Mouse (Mus musculus) hindbrain, postnatal 0 days (tissue): ENCODE results near the gene Rps10. TPM values are rescaled to one million over a fixed set of nuclear protein-coding genes. Genes with fewer than 3 reads are reported as not detected.

Experiments used
- ATAC-seq: fragments of 200-750 bp; cut with Nextera tagmentation; 2 replicates; pipeline ENCODE4 v1.8.0; 2017; ENCODE audit warnings: mild to moderate bottlenecking, moderate TSS enrichment, moderate library complexity
- DNase-seq: peaks from one replicate; pipeline ENCODE4 v3.0.0-alpha.2; 2015; ENCODE audit warnings: low spot score
- H3K27ac ChIP-seq: fragments of 300-500 bp; sonication (generic); 2 replicates; pipeline ENCODE4 v1.5.1; 2014; ENCODE audit warnings: mild to moderate bottlenecking
- H3K27me3 ChIP-seq: fragments of 300-500 bp; sonication (generic); 2 replicates; pipeline ENCODE4 v1.6.1; 2014; ENCODE audit warnings: low read length, mixed read lengths; ENCODE audit not compliant: insufficient read depth
- H3K36me3 ChIP-seq: fragments of 300-500 bp; sonication (generic); 2 replicates; pipeline ENCODE4 v1.6.1; 2014; ENCODE audit warnings: low read length, mixed read lengths; ENCODE audit not compliant: insufficient read depth
- H3K4me1 ChIP-seq: fragments of 300-500 bp; sonication (generic); 2 replicates; pipeline ENCODE4 v1.6.1; 2014; ENCODE audit warnings: antibody characterized with exemption, low read length, mixed read lengths; ENCODE audit not compliant: insufficient read depth
- H3K4me2 ChIP-seq: fragments of 300-500 bp; sonication (generic); 2 replicates; pipeline ENCODE4 v1.6.1; 2014; ENCODE audit warnings: low read depth, mild to moderate bottlenecking, low read length, moderate library complexity, mixed read lengths
- H3K4me3 ChIP-seq: fragments of 300-500 bp; sonication (generic); 2 replicates; pipeline ENCODE4 v1.5.1; 2014; ENCODE audit warnings: low read length
- H3K9ac ChIP-seq: fragments of 300-500 bp; sonication (generic); replicated peaks from 2 replicates; pipeline ENCODE4 v1.6.1; 2014; ENCODE audit warnings: mild to moderate bottlenecking, low read length, moderate library complexity, mixed read lengths
- H3K9me3 ChIP-seq: fragments of 300-500 bp; sonication (generic); 2 replicates; pipeline ENCODE4 v1.6.1; 2016; ENCODE audit warnings: low read length, mixed read lengths
- CTCF ChIP-seq: IDR thresholded peaks from 2 replicates; pipeline ENCODE4 v1.5.1; 2016; ENCODE audit warnings: antibody characterized with exemption, control low read depth, low read depth
- WGBS: fragments of 180-500 bp; shearing (Covaris S2); extraction: QIAGEN DNeasy Blood & Tissue Kit; methylation state at CpG from one replicate; pipeline ENCODE4 v1.1.7; 2014; 5-methylcytosine and 5-hydroxymethylcytosine counted together
- polyA plus RNA-seq: library from polyadenylated mRNA; unstranded; fragments of >200 nt; fragmentation: Nextera tagmentation; extraction: Ambion mirVana; gene quantifications from 2 replicates; pipeline ENCODE4 v1.2.1, GENCODE M21; 2015
- total RNA-seq: library from RNA; depleted of rRNA; stranded (reverse); fragments of >200 nt; gene quantifications from 2 replicates; pipeline ENCODE4 v1.2.3, GENCODE M21; 2014

Rps10 gene
- total and polyA plus RNA-seq, 2 experiments from 2014 or later = 519 to 1,303 TPM

- no peaks in the 10 kb centered on the region for H3K27me3 ChIP-seq
- H3K4me1 ChIP-seq = peaks cover 7% of the 10 kb centered on the region; the same call in 1 of the 2 replicates
- H3K4me3 ChIP-seq = no peak overlapping the region
- H3K27ac ChIP-seq = no peak overlapping the region
- no peaks in the 10 kb centered on the region for H3K9me3 ChIP-seq
- TF ChIP-seq CTCF = peak; percentile 50
- H3K9ac ChIP-seq = no peak overlapping the region
- WGBS = 66% methylated on average over 9 of the region's 9 CpGs
- no peak overlapping the region for H3K4me2 ChIP-seq
- no peaks in the 10 kb centered on the region for H3K36me3 ChIP-seq
- ATAC-seq (peak; percentile 7; the same call in 1 of the 2 replicates), DNase-seq (no peak)
Observed at GRCm38 (mm10) chr17:27675453-27675852, 39.0 kb upstream of the Rps10 start.

GRCm38 (mm10) chr17:27673945-27674344 is 37.5 kb upstream of the Rps10 start:
- Histone ChIP-seq H3K4me1 (peaks cover 1% of the 10 kb centered on the region; the same call in 1 of the 2 replicates), H3K36me3 (no peaks in the 10 kb centered on the region), H3K4me2 (no peak overlapping the region), H3K9ac (no peak overlapping the region), H3K27ac (no peak overlapping the region), H3K4me3 (no peak overlapping the region), H3K27me3 (no peaks in the 10 kb centered on the region), H3K9me3 (no peaks in the 10 kb centered on the region)
- ATAC-seq = no peak
- TF ChIP-seq CTCF = no peak
- 34% methylated on average over 7 of the region's 7 CpGs for WGBS
- no peak for DNase-seq

- Histone ChIP-seq H3K4me2 (no peak overlapping the region), H3K9ac (no peak overlapping the region), H3K4me3 (no peak overlapping the region), H3K27ac (no peak overlapping the region), H3K27me3 (no peaks in the 10 kb centered on the region), H3K36me3 (no peaks in the 10 kb centered on the region), H3K4me1 (no peaks in the 10 kb centered on the region), H3K9me3 (no peaks in the 10 kb centered on the region)
- DNase-seq (no peak), ATAC-seq (no peak)
- no peak for TF ChIP-seq CTCF
- WGBS = 82% methylated on average over 6 of the region's 6 CpGs
Observed at GRCm38 (mm10) chr17:27671720-27672119, 35.3 kb upstream of the Rps10 start.

GRCm38 (mm10) chr17:27658767-27659166 is 22.3 kb upstream of the Rps10 start:
- no peak for TF ChIP-seq CTCF
- Histone ChIP-seq H3K9ac (no peak overlapping the region), H3K27ac (no peak overlapping the region), H3K4me1 (peaks cover 8% of the 10 kb centered on the region; the same call in 1 of the 2 replicates), H3K9me3 (no peaks in the 10 kb centered on the region), H3K36me3 (no peaks in the 10 kb centered on the region), H3K4me2 (no peak overlapping the region), H3K27me3 (no peaks in the 10 kb centered on the region), H3K4me3 (no peak overlapping the region)
- 81% methylated on average over 7 of the region's 7 CpGs for WGBS
- DNase-seq (no peak), ATAC-seq (no peak)

- H3K36me3 ChIP-seq = no peaks in the 10 kb centered on the region
- H3K27me3 ChIP-seq = no peaks in the 10 kb centered on the region
- DNase-seq = peak; percentile 32
- peaks cover 8% of the 10 kb centered on the region; the same call in 1 of the 2 replicates for H3K4me1 ChIP-seq
- no peak overlapping the region for H3K9ac ChIP-seq
- no peaks in the 10 kb centered on the region for H3K9me3 ChIP-seq
- peak overlapping the region; percentile 36; the same call in 1 of the 2 replicates for H3K27ac ChIP-seq
- 59% methylated on average over 8 of the region's 8 CpGs for WGBS
- ATAC-seq = no peak
- 0 out of 2 replicates have a peak overlapping the region, but pooled peaks have one; percentile 61 for H3K4me3 ChIP-seq
- peak overlapping the region; percentile 72 for H3K4me2 ChIP-seq
- no peak for TF ChIP-seq CTCF
Observed at GRCm38 (mm10) chr17:27657123-27657522, 20.7 kb upstream of the Rps10 start.

- TF ChIP-seq CTCF = no peak
- peak overlapping the region; percentile 80 for H3K27ac ChIP-seq
- peaks cover 8% of the 10 kb centered on the region; the same call in 1 of the 2 replicates for H3K4me1 ChIP-seq
- ATAC-seq = no peak
- no peaks in the 10 kb centered on the region for H3K9me3 ChIP-seq
- H3K4me3 ChIP-seq = peak overlapping the region; percentile 61
- no peak for DNase-seq
- H3K36me3 ChIP-seq = no peaks in the 10 kb centered on the region
- H3K27me3 ChIP-seq = no peaks in the 10 kb centered on the region
- peak overlapping the region; percentile 57 for H3K9ac ChIP-seq
- H3K4me2 ChIP-seq = peak overlapping the region; percentile 72
- 18% methylated on average over 5 of the region's 5 CpGs for WGBS
Observed at GRCm38 (mm10) chr17:27656414-27656813, 19.9 kb upstream of the Rps10 start.

GRCm38 (mm10) chr17:27656011-27656399 is 19.5 kb upstream of the Rps10 start:
- H3K4me3 ChIP-seq = peak overlapping the region; percentile 61
- DNase-seq (peak; percentile 54), ATAC-seq (peak; percentile 27)
- H3K9ac ChIP-seq = peak overlapping the region; percentile 57
- H3K4me2 ChIP-seq = peak overlapping the region; percentile 72
- WGBS = 2% methylated on average over 14 of the region's 14 CpGs
- no peaks in the 10 kb centered on the region for H3K27me3 ChIP-seq
- no peaks in the 10 kb centered on the region for H3K9me3 ChIP-seq
- H3K36me3 ChIP-seq = no peaks in the 10 kb centered on the region
- H3K27ac ChIP-seq = peak overlapping the region; percentile 80
- TF ChIP-seq CTCF = no peak
- peaks cover 8% of the 10 kb centered on the region; the same call in 1 of the 2 replicates for H3K4me1 ChIP-seq
